Mouse (Mus musculus) kidney, adult 2 months (tissue): ENCODE measurements around the gene Mtfr1l. TPM values are rescaled to one million over a fixed set of nuclear protein-coding genes. Genes with fewer than 3 reads are reported as not detected.
A peak's percentile ranks its signal among the peaks of the same experiment; 100 is the strongest.
"Not testable (repeated sequence)": the region's sequence is repeated elsewhere in the genome, so short reads cannot be mapped to it uniquely, and the experiment has no call there.

ENCODE experiments used
- DNase-seq: peaks from one replicate; pipeline ENCODE4 v3.0.0; 2021
- H3K27ac ChIP-seq: fragments of 200-500 bp; 2 replicates; pipeline ENCODE4 v1.5.1; 2012; ENCODE audit warnings: low read depth, low read length, control low read depth, inconsistent platforms; ENCODE audit not compliant: insufficient read depth
- H3K27me3 ChIP-seq: fragments of 200-500 bp; replicated peaks from 2 replicates; pipeline ENCODE4 v1.6.1; 2012; ENCODE audit warnings: mild to moderate bottlenecking, moderate library complexity, low read length, inconsistent platforms; ENCODE audit not compliant: control insufficient read depth, insufficient read depth
- H3K36me3 ChIP-seq: fragments of 200-500 bp; 2 replicates; pipeline ENCODE4 v1.6.1; 2012; ENCODE audit warnings: mild to moderate bottlenecking, moderate library complexity, low read length, inconsistent platforms; ENCODE audit not compliant: control insufficient read depth, insufficient read depth
- H3K4me1 ChIP-seq: fragments of 200-500 bp; 2 replicates; pipeline ENCODE4 v1.6.1; 2011; ENCODE audit warnings: low read length; ENCODE audit not compliant: control insufficient read depth, insufficient read depth
- H3K4me3 ChIP-seq: fragments of 200-500 bp; 2 replicates; pipeline ENCODE4 v1.5.1; 2011; ENCODE audit warnings: mild to moderate bottlenecking, low read depth, low read length, control low read depth; ENCODE audit not compliant: insufficient read depth
- CTCF ChIP-seq: fragments of 200-500 bp; conservative IDR thresholded peaks from 2 replicates; pipeline ENCODE4 v1.5.1; 2011; ENCODE audit warnings: low read depth, mild to moderate bottlenecking, control low read depth, low read length, moderate library complexity, mixed read lengths; ENCODE audit not compliant: insufficient read depth, insufficient read length
- POLR2A ChIP-seq: fragments of 200-500 bp; IDR thresholded peaks from one replicate; pipeline ENCODE4 v1.6.1; 2011; ENCODE audit warnings: low read depth, low read length, control low read depth
- WGBS: fragments of 180-500 bp; shearing (Covaris S2); methylation state at CpG from one replicate; pipeline ENCODE4 v1.1.7; 2018; 5-methylcytosine and 5-hydroxymethylcytosine counted together
- polyA plus RNA-seq: library from polyadenylated mRNA; depleted of rRNA; stranded (reverse); fragments of >200 nt; gene quantifications from 2 replicates; pipeline ENCODE4 v1.2.3, GENCODE M21; 2012

Gene Mtfr1l
- polyA plus RNA-seq, 1 experiment: 133 TPM

GRCm38 (mm10) chr4:134497223-134497622, 38.0 kb downstream of the Mtfr1l start:
- Histone ChIP-seq H3K27me3 (no peaks in the 10 kb centered on the region), H3K4me3 (peak overlapping the region; percentile 81), H3K27ac (peak overlapping the region; percentile 90), H3K4me1 (peaks cover 23% of the 10 kb centered on the region), H3K36me3 (no peaks in the 10 kb centered on the region)
- 4% methylated on average over 6 of the region's 6 CpGs for WGBS
- no peak for DNase-seq
- TF ChIP-seq CTCF: no peak
- TF ChIP-seq POLR2A: no peak

GRCm38 (mm10) chr4:134496595-134497210, 38.5 kb downstream of the Mtfr1l start, which contains the start of gene Paqr7:
Gene Paqr7, plus strand, starts transcription at chr4:134496697.
- H3K27ac ChIP-seq: peak within 1 kb of the TSS; percentile 90
- peak within 1 kb of the TSS; percentile 81 for H3K4me3 ChIP-seq
- H3K27me3 ChIP-seq: no peaks in the 10 kb centered on the region
- 5% methylated on average over 35 of the region's 35 CpGs for WGBS
- TF ChIP-seq CTCF (0 out of 2 replicates have a peak, but pooled peaks have one; percentile 6), POLR2A (peak; percentile 50)
- DNase-seq: peak; percentile 91
- H3K4me1 ChIP-seq: peaks cover 23% of the 10 kb centered on the region
- no peaks in the 10 kb centered on the region for H3K36me3 ChIP-seq

- 66% methylated on average over 5 of the region's 5 CpGs for WGBS
- Histone ChIP-seq H3K36me3 (no peaks in the 10 kb centered on the region), H3K27me3 (no peaks in the 10 kb centered on the region), H3K4me1 (peaks cover 19% of the 10 kb centered on the region), H3K4me3 (no peak overlapping the region), H3K27ac (0 out of 2 replicates have a peak overlapping the region, but pooled peaks have one; percentile 3)
- no peak for DNase-seq
- no peak for TF ChIP-seq POLR2A
- TF ChIP-seq CTCF: no peak
Observed at GRCm38 (mm10) chr4:134495546-134495923, 39.7 kb downstream of the Mtfr1l start.

GRCm38 (mm10) chr4:134494780-134495545, 40.2 kb downstream of the Mtfr1l start:
- H3K36me3 ChIP-seq: no peaks in the 10 kb centered on the region
- peaks cover 19% of the 10 kb centered on the region for H3K4me1 ChIP-seq
- no peak overlapping the region for H3K4me3 ChIP-seq
- WGBS: 64% methylated on average over 16 of the region's 16 CpGs
- no peaks in the 10 kb centered on the region for H3K27me3 ChIP-seq
- TF ChIP-seq CTCF (no peak), POLR2A (no peak)
- no peak overlapping the region for H3K27ac ChIP-seq
- no peak for DNase-seq

GRCm38 (mm10) chr4:134494161-134494560, 41.0 kb downstream of the Mtfr1l start:
- H3K27ac ChIP-seq, H3K4me3 ChIP-seq, DNase-seq, H3K36me3 ChIP-seq, H3K27me3 ChIP-seq: not testable (repeated sequence)
- peaks cover 25% of the 10 kb centered on the region for H3K4me1 ChIP-seq
- WGBS: 96% methylated on average over 6 of the region's 6 CpGs

GRCm38 (mm10) chr4:134491716-134492115, 43.5 kb downstream of the Mtfr1l start:
- TF ChIP-seq POLR2A (no peak), CTCF (no peak)
- H3K27ac ChIP-seq: no peak overlapping the region
- 54% methylated on average over 6 of the region's 6 CpGs for WGBS
- no peak overlapping the region for H3K4me3 ChIP-seq
- no peaks in the 10 kb centered on the region for H3K27me3 ChIP-seq
- no peaks in the 10 kb centered on the region for H3K36me3 ChIP-seq
- peaks cover 26% of the 10 kb centered on the region for H3K4me1 ChIP-seq
- DNase-seq: peak; percentile 56

- peak overlapping the region; percentile 53 for H3K27ac ChIP-seq
- H3K27me3 ChIP-seq: no peaks in the 10 kb centered on the region
- 54% methylated on average over 11 of the region's 11 CpGs for WGBS
- no peaks in the 10 kb centered on the region for H3K36me3 ChIP-seq
- TF ChIP-seq POLR2A: no peak
- TF ChIP-seq CTCF: no peak
- no peak overlapping the region for H3K4me3 ChIP-seq
- DNase-seq: peak; percentile 82
- H3K4me1 ChIP-seq: peaks cover 21% of the 10 kb centered on the region; the same call in 1 of the 2 replicates
Observed at GRCm38 (mm10) chr4:134489986-134490665, 45.1 kb downstream of the Mtfr1l start.
